Mouse (Mus musculus) liver, embryonic 14.5 days (tissue): ENCODE data around the gene Lgals3. TPM values are rescaled to one million over a fixed set of nuclear protein-coding genes. Genes with fewer than 3 reads are reported as not detected.
A peak's percentile ranks its signal among the peaks of the same experiment; 100 is the strongest.

ENCODE experiments used
- ATAC-seq: fragments of 200-750 bp; cut with Nextera tagmentation; 2 replicates; pipeline ENCODE4 v1.8.0; 2017; ENCODE audit warnings: moderate number of reproducible peaks, mild to moderate bottlenecking, moderate library complexity; ENCODE audit not compliant: insufficient read depth
- DNase-seq, 3 experiments: peaks; one replicate each; pipeline ENCODE4 v3.0.0-alpha.2; 2012 to 2013; ENCODE audit warnings: low read depth in 3 of 3, low spot score in 3 of 3
- H3K27ac ChIP-seq: fragments of 300-500 bp; sonication (generic); 2 replicates; pipeline ENCODE4 v1.5.1; 2014; ENCODE audit warnings: moderate library complexity, mild to moderate bottlenecking, control low read depth, inconsistent platforms
- H3K27me3 ChIP-seq: fragments of 300-500 bp; sonication (generic); 2 replicates; pipeline ENCODE4 v1.6.1; 2014; ENCODE audit warnings: mild to moderate bottlenecking, low read length, moderate library complexity; ENCODE audit not compliant: control insufficient read depth, insufficient read depth
- H3K36me3 ChIP-seq: fragments of 300-500 bp; sonication (generic); replicated peaks from 2 replicates; pipeline ENCODE4 v1.6.1; 2014; ENCODE audit warnings: low read depth; ENCODE audit not compliant: control insufficient read depth, insufficient read depth
- H3K4me1 ChIP-seq, 2 experiments: fragments of 200-500 bp in 1 of 2; fragments of 300-500 bp in 1 of 2; sonication (generic) in 1 of 2; replicated peaks; 2 replicates each; pipeline ENCODE4 v1.6.1; 2012 to 2014; ENCODE audit warnings: antibody characterized with exemption in 1 of 2, inconsistent platforms in 1 of 2, low read length in 1 of 2; ENCODE audit not compliant: control insufficient read depth in 2 of 2, insufficient read depth in 2 of 2
- H3K4me2 ChIP-seq: fragments of 300-500 bp; sonication (generic); 2 replicates; pipeline ENCODE4 v1.6.1; 2014; ENCODE audit warnings: low read depth, mild to moderate bottlenecking, control low read depth, moderate library complexity
- H3K4me3 ChIP-seq, 2 experiments: fragments of 200-500 bp in 1 of 2; fragments of 300-500 bp in 1 of 2; sonication (generic) in 1 of 2; 2 replicates each; pipeline ENCODE4 v1.5.1; 2012 to 2014; ENCODE audit warnings: low read depth in 2 of 2, low read length in 2 of 2, mild to moderate bottlenecking in 2 of 2, control low read depth in 1 of 2, inconsistent platforms in 1 of 2, moderate library complexity in 1 of 2; ENCODE audit not compliant: insufficient read depth in 1 of 2
- H3K9ac ChIP-seq: fragments of 300-500 bp; sonication (generic); replicated peaks from 2 replicates; pipeline ENCODE4 v1.6.1; 2014; ENCODE audit warnings: mild to moderate bottlenecking, control low read depth, moderate library complexity
- H3K9me3 ChIP-seq: fragments of 300-500 bp; sonication (generic); 2 replicates; pipeline ENCODE4 v1.6.1; 2016; ENCODE audit warnings: low read length, mixed read lengths; ENCODE audit not compliant: control insufficient read depth
- CTCF ChIP-seq: IDR thresholded peaks from 2 replicates; pipeline ENCODE4 v1.5.1; 2016; ENCODE audit warnings: antibody characterized with exemption, low read depth, control low read depth
- EP300 ChIP-seq: IDR thresholded peaks from 2 replicates; pipeline ENCODE4 v1.6.1; 2016; ENCODE audit warnings: antibody characterized with exemption, low read depth
- WGBS: fragments of 180-500 bp; shearing (Covaris S2); extraction: QIAGEN DNeasy Blood & Tissue Kit; methylation state at CpG from one replicate; pipeline ENCODE4 v1.1.7; 2014; ENCODE audit not compliant: insufficient replicate concordance; 5-methylcytosine and 5-hydroxymethylcytosine counted together
- polyA plus RNA-seq, 2 experiments: library from polyadenylated mRNA; depleted of rRNA in 1 of 2; stranded (reverse) in 1 of 2; unstranded in 1 of 2; fragments of >200 nt; fragmentation: Nextera tagmentation in 1 of 2; extraction: Ambion mirVana in 1 of 2; gene quantifications; 2 replicates each; pipeline versions ENCODE4 v1.2.1 to v1.2.3; 2012 to 2014

The Lgals3 gene
- polyA plus RNA-seq, 2 experiments, result 16.3 to 40.5 TPM

DNA sequence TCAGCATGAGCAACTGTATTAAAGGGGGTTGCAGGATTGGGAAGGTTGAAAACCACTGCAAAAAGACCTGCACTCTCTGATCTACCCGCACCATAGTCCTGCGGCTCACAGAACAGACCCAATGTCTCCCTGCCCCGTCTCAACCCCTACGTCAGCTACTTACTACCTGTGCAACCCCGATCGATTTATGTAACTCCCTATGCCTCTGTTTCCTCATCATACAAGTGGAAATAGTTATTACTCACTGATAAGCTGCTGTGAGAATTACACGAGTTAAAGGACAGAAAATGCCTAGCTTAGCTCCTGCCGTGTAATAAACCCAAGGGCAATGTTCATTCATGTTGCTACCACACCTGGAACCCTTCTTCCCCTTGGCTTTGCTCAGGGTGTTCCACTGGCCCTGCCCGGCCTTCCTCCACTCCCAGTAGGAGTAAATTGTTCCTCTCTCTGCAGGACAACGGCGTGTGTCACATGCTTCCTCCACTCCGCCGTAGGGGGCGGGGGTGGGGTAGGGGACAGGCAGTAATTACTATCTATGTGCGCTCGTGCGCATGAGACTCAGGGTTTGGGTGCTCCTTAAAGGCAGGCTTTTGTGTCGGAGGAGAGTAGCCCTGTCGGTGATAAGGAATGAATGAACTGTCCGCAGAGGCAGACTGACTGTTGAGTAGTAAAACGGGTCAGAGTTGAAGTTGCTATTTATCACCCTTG lies 2.7 kb upstream of the Lgals3 start:
- DNase-seq (peak in 2 of 3 experiments; percentile 37 to 40), ATAC-seq (peak; percentile 72)
- Histone ChIP-seq H3K36me3 (no peaks in the 10 kb centered on the region), H3K9ac (no peak overlapping the region), H3K4me1 (peaks cover 2 to 19% of the 10 kb centered on the region in 2 experiments), H3K4me2 (peak overlapping the region; percentile 55), H3K4me3 (no peak overlapping the region; a peak in 2 of 4 replicates), H3K27me3 (no peaks in the 10 kb centered on the region), H3K9me3 (no peaks in the 10 kb centered on the region), H3K27ac (no peak overlapping the region)
- 19% methylated on average over 21 of the region's 21 CpGs for WGBS
- TF ChIP-seq CTCF (no peak), EP300 (no peak)

DNA sequence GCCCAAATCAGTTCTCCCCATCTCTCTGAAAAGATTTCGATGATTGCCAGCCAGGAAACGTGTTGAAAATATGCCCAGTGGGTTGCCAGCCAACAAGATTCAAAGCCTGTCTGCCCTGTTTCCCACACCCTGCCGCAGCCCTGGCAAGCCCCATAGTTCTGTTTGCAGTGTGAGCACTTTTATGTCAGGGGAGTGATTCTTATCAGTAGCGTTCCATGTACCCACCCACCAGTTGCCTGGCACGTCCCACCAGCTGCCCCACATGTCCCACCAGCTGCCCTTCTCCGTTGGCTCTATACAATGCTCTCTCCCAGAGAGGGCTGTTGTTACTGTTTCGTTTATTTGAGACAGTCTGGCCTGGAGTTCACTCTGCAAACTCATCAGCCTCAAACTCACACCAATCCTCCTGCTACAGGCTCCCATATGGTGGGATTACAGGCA lies 650 bp upstream of the Lgals3 start:
- 12% methylated on average over 7 of the region's 7 CpGs for WGBS
- no peaks in the 10 kb centered on the region for H3K27me3 ChIP-seq
- no peak overlapping the region for H3K4me3 ChIP-seq
- H3K27ac ChIP-seq, result no peak overlapping the region
- ATAC-seq (no peak), DNase-seq (no peak)
- no peaks in the 10 kb centered on the region for H3K9me3 ChIP-seq
- H3K4me2 ChIP-seq, result no peak overlapping the region
- no peak overlapping the region for H3K9ac ChIP-seq
- TF ChIP-seq CTCF, result no peak
- TF ChIP-seq EP300, result no peak
- H3K36me3 ChIP-seq, result no peaks in the 10 kb centered on the region
- peaks cover 2 to 19% of the 10 kb centered on the region in 2 experiments for H3K4me1 ChIP-seq

DNA sequence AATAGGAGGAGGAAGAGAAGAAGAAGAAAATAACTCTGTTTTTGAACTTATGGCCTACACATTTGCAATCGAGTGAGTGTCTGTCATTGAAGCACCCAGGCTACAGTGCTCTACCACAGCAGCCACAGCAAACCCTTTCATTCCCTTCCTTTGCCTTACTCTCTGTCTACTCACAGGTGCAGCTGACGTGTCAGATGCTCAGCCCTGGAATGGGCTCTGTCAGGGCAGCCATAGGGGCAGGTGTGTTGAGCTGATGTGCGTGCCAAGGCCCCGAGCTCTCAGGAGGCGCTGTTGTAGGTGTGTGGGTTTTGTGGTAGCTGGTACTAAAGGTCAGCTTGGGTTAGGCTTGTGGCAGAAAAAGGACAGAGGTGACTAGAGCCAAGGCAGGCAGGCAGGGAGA lies 2.2 kb downstream of the Lgals3 start:
- no peak overlapping the region for H3K4me3 ChIP-seq
- H3K4me1 ChIP-seq, result peaks cover 16 to 26% of the 10 kb centered on the region in 2 experiments
- TF ChIP-seq EP300, result no peak
- H3K4me2 ChIP-seq, result no peak overlapping the region
- no peaks in the 10 kb centered on the region for H3K9me3 ChIP-seq
- peaks cover 19% of the 10 kb centered on the region for H3K27me3 ChIP-seq
- whole genome bisulfite sequencing, result 72% methylated on average over 5 of the region's 5 CpGs
- DNase-seq (no peak), ATAC-seq (no peak)
- H3K27ac ChIP-seq, result no peak overlapping the region
- H3K36me3 ChIP-seq, result no peaks in the 10 kb centered on the region
- no peak overlapping the region for H3K9ac ChIP-seq

DNA sequence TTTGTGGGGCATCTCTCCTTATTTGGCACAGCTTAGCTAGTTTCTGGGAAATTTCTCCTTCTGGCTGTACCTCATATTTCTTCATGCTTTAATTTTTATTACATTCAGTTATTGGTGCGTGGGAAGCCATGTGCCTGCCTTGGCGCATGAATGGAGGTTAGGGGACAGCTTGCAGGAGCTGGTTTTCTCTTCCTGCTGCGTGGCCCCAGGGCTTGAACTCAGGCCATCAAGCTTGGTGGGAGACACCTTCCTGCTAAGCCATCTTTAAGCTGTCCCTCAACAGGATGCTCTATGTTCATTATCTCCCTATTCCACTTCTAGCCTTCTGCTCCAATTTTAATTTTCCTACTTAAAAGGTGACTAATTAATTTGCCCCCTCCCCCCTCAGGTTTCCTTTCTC lies 3.2 kb downstream of the Lgals3 start:
- DNase-seq (no peak), ATAC-seq (no peak)
- Histone ChIP-seq H3K27ac (no peak overlapping the region), H3K4me2 (no peak overlapping the region), H3K9ac (no peak overlapping the region), H3K9me3 (no peaks in the 10 kb centered on the region), H3K4me1 (peaks cover 16 to 23% of the 10 kb centered on the region in 2 experiments), H3K27me3 (peaks cover 21% of the 10 kb centered on the region), H3K4me3 (no peak overlapping the region), H3K36me3 (no peaks in the 10 kb centered on the region)
- TF ChIP-seq EP300 (no peak), CTCF (no peak)
- WGBS, result 77% methylated on average over 3 of the region's 3 CpGs

DNA sequence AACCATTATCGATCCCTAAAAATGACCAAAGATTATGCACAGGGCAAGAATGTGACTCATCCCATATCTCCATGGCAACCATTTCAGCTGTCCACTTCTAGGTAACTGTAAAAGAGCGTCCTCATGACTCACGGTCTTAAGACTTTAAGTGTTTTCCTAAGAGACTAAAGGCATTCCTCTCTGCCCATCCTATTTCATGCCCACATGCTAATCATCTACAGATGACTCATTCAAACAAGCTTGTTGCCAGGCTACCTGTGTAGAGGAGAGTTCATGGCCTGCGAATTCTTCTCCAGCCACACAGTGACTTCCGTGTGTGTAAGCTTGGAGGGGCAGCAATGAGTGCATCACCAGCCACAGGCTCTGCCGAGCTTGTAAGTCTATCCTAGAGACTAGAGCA lies 4.1 kb downstream of the Lgals3 start:
- H3K27ac ChIP-seq, result no peak overlapping the region
- TF ChIP-seq EP300 (no peak), CTCF (no peak)
- peaks cover 16 to 19% of the 10 kb centered on the region in 2 experiments for H3K4me1 ChIP-seq
- H3K4me2 ChIP-seq, result no peak overlapping the region
- no peak overlapping the region for H3K4me3 ChIP-seq
- 71% methylated on average over 6 of the region's 6 CpGs for WGBS
- no peak for ATAC-seq
- H3K9ac ChIP-seq, result no peak overlapping the region
- H3K36me3 ChIP-seq, result no peaks in the 10 kb centered on the region
- H3K27me3 ChIP-seq, result peaks cover 21% of the 10 kb centered on the region
- no peaks in the 10 kb centered on the region for H3K9me3 ChIP-seq
- no peak for DNase-seq
